Mouse (Mus musculus) heart, adult 2 months (tissue): ENCODE results near the gene Nr3c2. TPM values are rescaled to one million over a fixed set of nuclear protein-coding genes. Genes with fewer than 3 reads are reported as not detected.

Experiments used
- DNase-seq, 2 experiments: peaks; one replicate each; pipeline ENCODE4 v3.0.0; 2021
- H3K27ac ChIP-seq: fragments of 200-600 bp; 2 replicates; pipeline ENCODE4 v1.8.1; 2022
- H3K27me3 ChIP-seq: fragments of 200-500 bp; 2 replicates; pipeline ENCODE4 v1.6.1; 2012; ENCODE audit warnings: mild to moderate bottlenecking, low read length, inconsistent platforms, mixed read lengths; ENCODE audit not compliant: control insufficient read depth, insufficient read depth
- H3K36me3 ChIP-seq: fragments of 200-500 bp; 2 replicates; pipeline ENCODE4 v1.6.1; 2012; ENCODE audit warnings: low read length, inconsistent platforms; ENCODE audit not compliant: control insufficient read depth, insufficient read depth
- H3K4me1 ChIP-seq: fragments of 200-500 bp; 2 replicates; pipeline ENCODE4 v1.6.1; 2011; ENCODE audit warnings: low read length; ENCODE audit not compliant: control insufficient read depth, insufficient read depth
- H3K4me3 ChIP-seq: fragments of 200-600 bp; 2 replicates; pipeline ENCODE4 v1.8.1; 2022
- H3K79me2 ChIP-seq: fragments of 200-500 bp; replicated peaks from 2 replicates; pipeline ENCODE4 v1.6.1; 2012; ENCODE audit warnings: mild to moderate bottlenecking, inconsistent platforms, low read length, moderate library complexity, mixed read lengths; ENCODE audit not compliant: control insufficient read depth, insufficient read depth
- H3K9ac ChIP-seq: fragments of 200-500 bp; 2 replicates; pipeline ENCODE4 v1.6.1; 2012; ENCODE audit warnings: low read depth, mild to moderate bottlenecking, control low read depth, inconsistent platforms, low read length, mixed read lengths
- CTCF ChIP-seq: fragments of 200-600 bp; IDR thresholded peaks from 2 replicates; pipeline ENCODE4 v1.8.1; 2022; ENCODE audit warnings: antibody characterized with exemption, mild to moderate bottlenecking, moderate library complexity
- EP300 ChIP-seq: fragments of 200-500 bp; IDR thresholded peaks from 2 replicates; pipeline ENCODE4 v1.6.1; 2011; ENCODE audit warnings: low read depth, low read length, control low read depth; ENCODE audit not compliant: insufficient read depth
- POLR2A ChIP-seq: fragments of 200-500 bp; IDR thresholded peaks from 2 replicates; pipeline ENCODE4 v1.6.1; 2011; ENCODE audit warnings: mild to moderate bottlenecking, low read depth, low read length, control low read depth; ENCODE audit not compliant: insufficient read depth
- WGBS: fragments of 180-500 bp; shearing (Covaris S2); methylation state at CpG from one replicate; pipeline ENCODE4 v1.1.7; 2018; 5-methylcytosine and 5-hydroxymethylcytosine counted together
- intact Hi-C: fragments of 180-260 bp; cut with DNase I; formaldehyde crosslinking; loops from one replicate; pipeline ENCODE4 v1.15.1; 2025
- polyA plus RNA-seq: library from polyadenylated mRNA; depleted of rRNA; stranded (reverse); fragments of >200 nt; gene quantifications from 2 replicates; pipeline ENCODE4 v1.2.3, GENCODE M21; 2012
- total RNA-seq, 2 experiments: library from RNA; stranded (reverse); gene quantifications; 2 replicates each; pipeline ENCODE4 v1.2.3; 2021

Nr3c2 gene
- total and polyA plus RNA-seq, 3 experiments = 7.0 to 27.8 (median 21.1) TPM

DNA sequence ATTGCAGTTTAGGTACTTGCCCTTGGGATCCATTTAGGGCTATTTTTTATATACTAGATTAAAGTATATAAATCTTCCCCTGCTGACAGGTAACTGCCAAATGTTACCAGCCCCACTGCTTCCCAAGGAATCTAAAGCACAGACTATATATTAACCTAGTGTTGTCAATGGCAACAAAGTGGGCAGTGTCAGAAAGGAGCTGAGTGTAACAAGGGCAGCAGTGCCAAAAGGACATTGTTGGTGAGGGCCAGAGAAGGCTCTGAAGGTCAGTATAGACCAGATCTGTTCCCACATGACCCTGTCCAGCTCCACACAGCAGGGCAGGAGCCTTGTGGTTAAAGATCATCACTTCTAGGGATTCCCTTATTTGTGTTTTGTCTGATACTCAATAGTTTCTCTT is 84.8 kb downstream of the Nr3c2 start:
- H3K27ac ChIP-seq = peak overlapping the region; percentile 31; the same call in 1 of the 2 replicates
- no peaks in the 10 kb centered on the region for H3K36me3 ChIP-seq
- H3K79me2 ChIP-seq = no peaks in the 10 kb centered on the region
- TF ChIP-seq POLR2A = no peak
- no peak for TF ChIP-seq EP300
- TF ChIP-seq CTCF = no peak
- no peak overlapping the region for H3K4me3 ChIP-seq
- peaks cover 5% of the 10 kb centered on the region; the same call in 1 of the 2 replicates for H3K4me1 ChIP-seq
- intact Hi-C loops = no loop called here
- no peak overlapping the region for H3K9ac ChIP-seq
- no peak for DNase-seq
- no peaks in the 10 kb centered on the region; the same call in 1 of the 2 replicates for H3K27me3 ChIP-seq

GRCm38 (mm10) chr8:76984851-76985250 is 85.6 kb downstream of the Nr3c2 start:
- no peaks in the 10 kb centered on the region; the same call in 1 of the 2 replicates for H3K27me3 ChIP-seq
- H3K79me2 ChIP-seq = no peaks in the 10 kb centered on the region
- intact Hi-C loops = no loop called here
- no peak overlapping the region for H3K4me3 ChIP-seq
- WGBS = 67% methylated on average over 5 of the region's 5 CpGs
- no peak for DNase-seq
- peaks cover 5% of the 10 kb centered on the region; the same call in 1 of the 2 replicates for H3K4me1 ChIP-seq
- TF ChIP-seq POLR2A (no peak), EP300 (no peak), CTCF (no peak)
- H3K36me3 ChIP-seq = no peaks in the 10 kb centered on the region
- no peak overlapping the region; the same call in 1 of the 2 replicates for H3K27ac ChIP-seq
- no peak overlapping the region for H3K9ac ChIP-seq

- H3K79me2 ChIP-seq = no peaks in the 10 kb centered on the region
- intact Hi-C loops = no loop called here
- no peak overlapping the region for H3K4me3 ChIP-seq
- no peak for TF ChIP-seq EP300
- TF ChIP-seq CTCF = no peak
- H3K9ac ChIP-seq = no peak overlapping the region
- H3K4me1 ChIP-seq = peaks cover 7% of the 10 kb centered on the region
- DNase-seq = peak in 1 of 2 experiments; percentile 12
- H3K36me3 ChIP-seq = no peaks in the 10 kb centered on the region; the same call in 1 of the 2 replicates
- WGBS = 51% methylated on average over 3 of the region's 3 CpGs
- H3K27me3 ChIP-seq = no peaks in the 10 kb centered on the region; the same call in 1 of the 2 replicates
- no peak overlapping the region for H3K27ac ChIP-seq
Observed at GRCm38 (mm10) chr8:76987876-76988275, 88.6 kb downstream of the Nr3c2 start.

DNA sequence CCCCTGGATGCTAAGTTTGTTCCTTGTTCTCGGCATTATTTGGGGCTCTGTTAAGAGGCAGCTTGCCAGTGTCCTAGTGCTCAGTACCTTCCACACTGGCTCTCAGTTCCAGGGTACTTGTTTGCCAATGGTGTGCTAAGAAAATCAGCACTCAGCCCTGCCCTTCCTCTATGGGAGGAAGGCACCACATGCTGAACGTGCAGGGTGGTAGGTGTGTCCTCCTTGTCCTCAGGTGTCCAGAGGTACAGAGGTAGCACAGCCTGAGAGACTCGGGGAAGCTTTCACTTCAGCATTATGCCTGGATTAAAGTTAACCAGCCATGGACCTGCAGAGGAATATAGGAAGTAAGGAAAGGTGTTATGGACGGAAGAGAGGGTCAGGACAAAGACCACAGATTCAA is 99.0 kb downstream of the Nr3c2 start:
- no peak for DNase-seq
- H3K9ac ChIP-seq = no peak overlapping the region
- no peaks in the 10 kb centered on the region for H3K27me3 ChIP-seq
- intact Hi-C loops = no loop called here
- WGBS = 57% methylated on average over 4 of the region's 4 CpGs
- no peak overlapping the region for H3K27ac ChIP-seq
- TF ChIP-seq CTCF = no peak
- no peak for TF ChIP-seq POLR2A
- no peak for TF ChIP-seq EP300
- no peaks in the 10 kb centered on the region for H3K36me3 ChIP-seq
- no peaks in the 10 kb centered on the region; the same call in 1 of the 2 replicates for H3K4me1 ChIP-seq
- H3K79me2 ChIP-seq = no peaks in the 10 kb centered on the region; the same call in 1 of the 2 replicates
- no peak overlapping the region for H3K4me3 ChIP-seq

DNA sequence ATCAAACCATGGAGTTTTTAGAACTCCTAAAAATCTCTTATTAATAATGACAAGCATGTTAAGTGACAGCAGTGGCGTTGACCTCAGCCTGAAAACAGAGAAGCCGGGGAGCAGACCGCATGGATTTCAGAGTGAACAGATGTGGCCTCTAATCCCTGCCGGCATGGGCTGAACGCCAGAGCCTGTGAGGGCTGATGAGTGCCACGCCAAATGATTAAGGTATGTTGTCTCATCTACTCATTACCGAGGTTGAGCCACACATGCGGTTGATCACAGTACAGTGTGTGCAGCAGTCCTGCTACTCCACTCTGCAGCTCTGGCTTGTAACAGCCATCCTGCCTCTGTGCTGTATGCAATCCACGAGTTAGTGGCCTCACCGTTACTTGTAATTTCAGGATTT is 110.2 kb downstream of the Nr3c2 start:
- WGBS = 56% methylated on average over 10 of the region's 10 CpGs
- Histone ChIP-seq H3K27ac (no peak overlapping the region), H3K4me3 (no peak overlapping the region), H3K36me3 (no peaks in the 10 kb centered on the region; the same call in 1 of the 2 replicates), H3K27me3 (no peaks in the 10 kb centered on the region), H3K4me1 (peaks cover 6% of the 10 kb centered on the region), H3K79me2 (no peaks in the 10 kb centered on the region; the same call in 1 of the 2 replicates), H3K9ac (no peak overlapping the region)
- intact Hi-C loops = no loop called here
- TF ChIP-seq CTCF (no peak), EP300 (no peak), POLR2A (no peak)
- peak; percentile 31 to 41 for DNase-seq

DNA sequence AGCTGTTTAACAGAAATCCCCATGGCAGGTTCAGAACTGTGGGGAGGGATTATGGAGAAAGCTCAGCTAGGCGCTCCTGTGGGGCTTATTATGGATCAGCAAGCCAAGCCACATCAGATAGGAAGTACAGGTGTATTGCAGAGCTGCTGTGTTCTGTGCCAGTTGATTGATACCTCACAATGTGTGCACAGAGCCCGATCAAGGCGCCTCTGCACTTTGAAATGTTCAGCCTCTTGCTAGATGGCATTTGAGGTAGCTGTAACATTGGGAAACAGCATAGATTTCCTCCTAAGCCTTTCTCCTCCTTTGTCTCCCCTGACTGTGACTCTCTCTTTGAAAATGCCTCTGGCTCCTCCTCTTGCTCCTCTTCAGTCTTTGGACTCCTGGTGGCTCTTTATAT is 112.7 kb downstream of the Nr3c2 start:
- no peaks in the 10 kb centered on the region; the same call in 1 of the 2 replicates for H3K36me3 ChIP-seq
- 84% methylated on average over 3 of the region's 3 CpGs for WGBS
- DNase-seq = no peak
- intact Hi-C loops = no loop called here
- no peaks in the 10 kb centered on the region for H3K27me3 ChIP-seq
- no peak overlapping the region for H3K4me3 ChIP-seq
- H3K9ac ChIP-seq = no peak overlapping the region
- no peaks in the 10 kb centered on the region; the same call in 1 of the 2 replicates for H3K79me2 ChIP-seq
- peaks cover 6% of the 10 kb centered on the region for H3K4me1 ChIP-seq
- TF ChIP-seq CTCF = no peak
- TF ChIP-seq POLR2A = no peak
- no peak for TF ChIP-seq EP300
- no peak overlapping the region for H3K27ac ChIP-seq
